Mouse (Mus musculus): ENCODE results near the gene Tfr2.

Gene Tfr2

DNA sequence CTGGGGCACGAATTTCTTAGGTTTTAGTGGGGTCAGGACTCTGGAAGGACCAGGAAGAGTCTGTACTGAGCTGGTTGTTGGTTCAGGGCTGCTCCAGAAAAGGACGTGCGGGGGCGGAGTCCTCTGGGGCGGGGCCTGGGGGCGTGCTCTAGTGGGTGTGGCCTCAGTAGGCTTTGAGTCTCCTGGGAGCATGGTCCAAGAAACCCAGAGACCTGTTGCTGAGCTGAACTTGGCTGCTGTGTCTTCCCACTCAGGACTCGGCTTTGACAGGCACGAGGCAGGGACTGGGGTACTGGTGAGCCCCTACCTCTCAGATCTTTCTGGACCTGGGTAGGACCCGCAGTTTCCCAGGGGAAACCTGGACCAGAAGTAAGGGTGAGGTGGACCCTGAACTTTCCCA, at the start of gene Tfr2:
Tfr2 (plus strand) TSS at position 176 of the 400 bp plus-strand sequence.
- CTCF ChIA-PET = interaction anchor here (0.7 kb wide), 1 partner anchor 83 kb away, joined by 3 read pairs; no protein-coding TSS in a partner anchor

DNA sequence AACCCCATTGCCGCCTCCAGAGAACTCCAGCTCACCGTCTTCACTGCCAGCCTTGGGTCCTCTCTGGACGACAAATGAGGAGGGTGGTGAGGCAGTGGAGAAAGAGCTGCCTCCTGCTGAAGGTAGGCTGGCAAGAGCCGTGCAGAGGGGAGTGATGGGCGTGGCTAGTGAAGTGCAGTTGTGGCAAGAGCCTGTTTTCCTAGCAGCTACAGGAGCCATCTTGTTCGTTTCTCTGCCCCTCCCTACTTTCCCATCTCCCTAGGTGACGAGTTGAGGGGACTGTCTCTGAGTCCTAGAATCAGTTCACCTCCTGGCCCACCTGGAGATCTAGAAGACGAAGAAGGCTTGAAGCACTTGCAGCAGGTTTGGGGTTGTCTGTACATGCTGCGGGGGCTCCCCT, 47.8 kb upstream of the Tfr2 start:
- CTCF ChIA-PET = no interaction called here

DNA sequence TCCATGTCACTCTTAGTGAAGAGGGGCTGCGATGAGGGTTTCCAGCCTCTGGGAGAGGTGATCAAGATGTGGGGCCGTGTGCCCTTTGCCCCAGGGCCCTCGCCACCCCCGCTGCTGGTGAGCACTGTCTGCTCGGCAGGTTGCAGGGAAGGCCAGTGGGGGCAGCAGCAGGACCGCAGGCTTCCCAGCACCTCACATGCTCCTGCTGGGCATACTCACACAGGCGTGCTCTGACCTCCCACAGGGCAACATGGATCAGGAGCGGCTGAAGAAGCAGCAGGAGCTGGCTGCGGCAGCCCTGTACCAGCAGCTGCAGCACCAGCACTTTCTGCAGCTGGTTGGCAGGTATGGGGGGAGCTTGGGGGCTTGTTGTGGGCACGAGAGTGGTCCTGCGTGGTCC, 46.9 kb upstream of the Tfr2 start:
- CTCF ChIA-PET = no interaction called here

DNA sequence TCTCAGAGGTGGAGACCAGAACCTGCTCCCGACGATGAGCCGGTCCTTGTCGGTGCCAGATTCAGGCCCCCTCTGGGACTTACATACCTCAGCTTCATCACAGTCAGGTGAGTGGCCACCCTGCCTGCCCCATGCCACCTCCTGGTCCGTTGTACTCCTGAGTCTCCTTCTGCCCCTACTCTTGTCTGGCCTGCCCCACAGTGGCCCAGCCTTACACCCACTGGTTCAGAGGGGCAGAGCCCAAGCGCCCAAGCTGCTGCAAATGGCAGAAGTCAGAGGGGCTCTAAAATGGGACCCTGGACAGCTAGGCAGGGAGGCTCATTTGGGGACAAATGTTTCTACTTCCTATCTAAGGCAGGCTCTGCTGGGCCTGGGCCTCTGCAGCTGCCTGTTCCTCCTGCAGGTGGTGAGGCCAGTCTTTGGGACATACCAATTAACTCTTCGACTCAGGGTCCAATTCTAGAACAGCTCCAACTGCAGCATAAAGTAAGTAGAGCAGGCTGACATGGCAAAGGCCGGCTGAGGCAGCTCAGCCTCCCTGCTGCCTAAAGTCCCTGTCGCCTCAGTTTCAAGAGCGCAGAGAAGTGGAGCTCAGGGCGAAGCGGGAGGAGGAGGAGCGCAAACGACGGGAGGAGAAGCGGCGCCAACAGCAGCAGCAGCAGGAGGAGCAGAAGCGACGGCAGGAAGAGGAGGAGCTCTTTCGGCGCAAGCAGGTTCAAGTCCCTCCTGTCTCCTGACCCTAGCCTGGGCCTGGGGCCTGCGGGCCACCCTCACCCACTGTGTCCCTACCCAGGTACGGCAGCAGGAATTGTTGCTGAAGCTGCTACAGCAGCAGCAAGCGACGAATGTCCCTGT, 46.0 kb upstream of the Tfr2 start:
- CTCF ChIA-PET = no interaction called here

DNA sequence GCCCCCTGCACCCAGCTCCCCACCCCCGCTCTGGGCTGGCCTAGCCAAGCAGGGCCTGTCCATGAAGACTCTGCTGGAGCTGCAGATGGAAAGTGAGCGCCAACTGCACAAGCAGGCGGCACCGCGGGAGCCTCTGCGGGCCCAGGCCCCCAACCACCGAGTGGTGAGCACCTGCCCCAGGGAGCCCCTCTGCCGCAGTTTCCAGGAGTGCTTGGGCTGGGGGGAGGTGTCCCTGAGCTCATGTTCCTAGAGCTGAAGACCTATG, 45.5 kb upstream of the Tfr2 start:
- CTCF ChIA-PET = no interaction called here

DNA sequence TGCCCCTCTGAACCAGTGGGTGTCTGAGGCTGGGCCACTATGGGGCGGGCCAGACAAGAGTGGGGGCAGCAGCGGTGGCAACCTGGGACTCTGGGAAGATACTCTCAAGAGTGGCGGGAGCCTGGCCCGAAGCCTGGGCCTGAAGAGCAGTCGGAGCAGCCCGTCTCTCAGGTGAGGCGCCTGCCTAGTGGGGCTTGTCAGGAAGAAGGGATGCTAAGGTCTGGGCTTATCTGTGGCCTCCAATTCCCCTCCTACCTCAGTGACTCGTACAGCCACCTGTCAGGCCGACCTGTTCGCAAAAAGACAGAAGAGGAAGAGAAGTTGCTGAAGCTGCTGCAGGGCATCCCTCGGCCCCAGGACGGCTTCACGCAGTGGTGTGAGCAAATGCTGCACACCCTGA, 45.0 kb upstream of the Tfr2 start:
- CTCF ChIA-PET = no interaction called here

DNA sequence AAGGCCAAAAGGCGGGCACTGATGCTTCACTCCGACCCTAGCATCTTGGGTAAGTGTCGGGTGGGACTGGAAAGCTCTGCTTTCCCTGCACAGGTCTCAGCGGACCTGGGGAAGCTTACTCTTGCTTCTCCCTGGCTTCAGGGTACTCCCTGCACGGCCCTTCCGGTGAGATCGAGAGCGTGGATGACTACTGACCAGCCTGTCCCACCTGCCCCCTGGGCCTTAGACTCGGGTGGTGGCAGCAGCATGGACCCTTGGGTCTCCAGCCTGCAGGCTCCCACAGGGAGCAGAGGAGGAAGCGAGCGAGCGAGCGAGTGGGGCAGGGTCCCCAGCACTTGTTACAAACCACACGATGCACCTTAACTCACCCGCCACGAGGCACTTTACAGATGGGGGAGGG, 44.1 kb upstream of the Tfr2 start:
- CTCF ChIA-PET = interaction anchor here (0.6 kb wide), 1 partner anchor 1559 kb away, joined by 5 read pairs; no protein-coding TSS in a partner anchor

DNA sequence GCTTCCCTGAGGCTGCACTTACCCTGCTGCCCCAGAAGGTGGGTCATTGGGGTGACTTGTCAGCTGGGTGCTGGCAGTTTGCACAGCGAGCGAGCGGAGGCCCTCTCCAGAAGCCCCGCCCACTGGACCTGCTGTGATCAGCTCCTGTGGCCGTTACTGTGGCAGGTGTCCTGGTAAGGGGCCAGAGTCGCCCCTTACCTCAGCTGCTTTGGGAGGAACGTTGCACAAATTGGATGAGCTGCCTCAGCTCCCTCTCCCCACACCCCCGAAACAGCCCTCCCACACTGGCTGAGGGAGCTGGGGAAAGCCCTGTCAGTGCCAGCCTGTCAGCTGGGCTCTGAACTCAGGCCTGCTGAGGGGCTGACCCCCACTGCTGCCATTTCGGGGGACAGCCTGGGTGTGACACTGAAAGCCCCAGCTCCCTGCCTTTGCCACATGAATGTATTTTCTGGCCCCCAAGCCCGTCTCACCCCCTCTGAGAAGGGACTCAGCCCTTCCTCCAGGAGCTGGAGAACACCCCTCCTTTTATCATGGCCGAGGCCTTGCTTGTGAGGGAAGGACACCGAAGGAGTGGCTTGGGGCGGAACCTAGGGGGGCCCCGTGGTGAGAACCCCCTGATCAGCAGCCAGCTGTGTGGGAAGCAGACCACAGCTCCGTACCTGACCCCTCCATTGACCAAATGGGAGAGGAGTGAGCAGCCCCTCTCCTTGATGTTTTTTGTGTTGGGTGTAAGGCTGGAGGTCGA, 43.3 kb upstream of the Tfr2 start:
- CTCF ChIA-PET = interaction anchor here (0.6 kb wide), 2 partner anchors 1560 to 1759 kb away, joined by 5 to 10 read pairs; no protein-coding TSS in a partner anchor

DNA sequence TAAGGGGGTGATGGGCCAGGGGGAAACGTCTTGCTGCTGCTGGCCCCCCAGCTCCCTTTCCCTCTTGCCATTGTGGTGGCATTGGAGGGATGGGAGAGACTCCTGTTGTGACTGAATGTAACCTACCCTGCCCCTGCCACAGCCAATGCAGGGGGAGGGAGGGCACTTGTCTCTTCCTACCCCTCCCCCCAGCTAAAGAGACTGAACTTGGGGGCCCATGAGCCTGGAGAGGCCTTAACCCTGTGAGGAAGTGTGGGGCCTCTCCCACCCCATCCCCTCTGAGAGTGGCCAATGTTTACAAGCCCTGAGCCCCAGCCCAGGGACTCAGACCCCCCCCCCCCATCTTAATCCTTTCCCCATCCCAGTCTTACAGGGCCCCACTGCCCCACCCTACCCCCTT, 42.2 kb upstream of the Tfr2 start:
- CTCF ChIA-PET = no interaction called here

DNA sequence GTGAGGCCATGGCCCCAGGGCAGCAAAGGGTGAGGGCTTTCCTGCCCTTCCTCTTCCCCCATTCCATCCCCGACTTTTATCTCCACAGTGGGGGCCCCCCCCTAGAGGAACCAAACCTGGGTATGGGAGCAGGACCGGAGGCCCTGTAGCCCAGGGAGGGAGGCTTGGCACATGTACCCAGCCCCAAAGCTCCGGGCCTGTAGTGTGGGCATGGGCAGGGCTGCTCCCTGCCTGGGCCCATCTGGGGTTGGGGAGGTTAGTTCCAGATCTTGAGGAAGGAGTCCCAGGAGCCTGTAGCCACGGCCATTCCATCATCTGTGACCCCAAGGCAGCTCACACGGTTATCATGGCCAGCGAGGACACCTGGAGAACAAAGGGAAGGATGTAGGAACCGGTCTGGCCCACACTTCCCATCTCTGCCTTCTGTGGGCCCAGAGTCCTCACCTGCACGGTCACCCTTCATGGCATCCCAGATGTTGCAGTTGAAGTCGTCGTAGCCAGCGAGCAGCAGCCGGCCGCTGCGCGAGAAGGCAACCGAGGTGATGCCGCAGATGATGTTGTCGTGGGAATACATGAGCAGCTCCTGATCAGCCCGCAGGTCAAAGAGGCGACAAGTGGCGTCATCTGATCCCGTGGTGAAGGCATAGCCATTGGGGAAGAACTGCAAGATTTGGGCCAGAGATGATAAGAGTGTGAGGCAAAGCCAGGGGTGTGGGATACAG, 41.2 kb upstream of the Tfr2 start:
- CTCF ChIA-PET = interaction anchor here (1.1 kb wide), 1 partner anchor 27 kb away, joined by 3 read pairs; the partner anchor contains the start of gene Pop7

DNA sequence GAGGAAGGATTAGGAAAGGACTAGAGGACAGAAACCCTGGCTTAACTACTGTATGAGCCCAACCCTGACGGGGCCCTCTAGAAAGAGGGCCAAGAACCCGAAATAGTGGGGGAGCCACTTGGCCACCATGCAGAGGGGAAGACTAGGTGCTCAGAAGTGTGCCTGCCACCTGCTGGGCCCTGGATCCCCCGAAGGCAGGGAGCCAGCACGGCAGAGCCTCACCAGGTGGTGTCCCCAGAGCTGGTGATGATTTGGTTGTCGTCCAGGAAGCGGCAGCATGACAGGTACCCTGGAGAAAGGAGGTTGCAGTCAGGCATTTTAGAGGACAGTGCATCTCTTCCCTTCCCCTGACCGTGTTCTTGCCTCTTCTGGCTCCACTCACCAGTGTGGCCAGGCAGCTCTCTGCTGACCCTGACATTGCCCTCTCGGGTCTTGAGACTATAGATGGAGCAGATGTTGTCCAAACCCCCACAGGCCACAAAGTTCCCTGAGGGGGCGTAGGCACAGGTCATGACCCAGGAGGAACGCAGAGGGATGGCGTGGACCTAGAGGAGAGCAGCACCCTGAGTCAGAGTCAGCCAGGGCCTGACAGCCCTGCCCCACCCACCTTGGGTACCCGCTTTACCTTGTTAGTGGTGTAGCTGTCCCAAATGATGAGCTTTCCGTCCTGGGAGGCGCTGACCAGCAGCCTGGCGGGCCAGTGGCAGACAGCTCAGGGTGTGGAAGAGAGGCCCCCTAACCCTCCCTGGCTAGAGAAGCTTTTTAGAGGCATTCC, 40.2 kb upstream of the Tfr2 start:
- CTCF ChIA-PET = interaction anchor here (1.1 kb wide), 1 partner anchor 28 kb away, joined by 3 read pairs; the partner anchor contains the start of gene Pop7

DNA sequence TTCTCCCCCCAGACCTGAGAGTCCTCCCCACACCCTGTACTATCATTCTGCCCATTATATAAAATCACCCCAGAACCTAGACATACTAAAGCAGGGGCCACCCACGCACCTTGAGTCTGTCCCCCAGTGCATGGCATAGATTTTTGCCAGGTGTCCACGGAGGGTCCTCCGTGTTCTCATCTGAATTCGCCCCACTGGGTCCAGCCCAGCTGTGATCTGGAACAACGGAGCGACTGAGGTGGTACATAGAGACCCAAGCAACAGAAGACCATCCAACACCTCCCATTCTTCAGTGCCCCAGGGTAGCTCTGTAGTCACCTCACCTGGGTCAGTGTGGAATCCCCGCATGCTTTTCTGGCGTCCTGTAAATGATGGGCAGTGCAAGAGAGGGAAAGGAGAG, 39.6 kb upstream of the Tfr2 start:
- CTCF ChIA-PET = no interaction called here

DNA sequence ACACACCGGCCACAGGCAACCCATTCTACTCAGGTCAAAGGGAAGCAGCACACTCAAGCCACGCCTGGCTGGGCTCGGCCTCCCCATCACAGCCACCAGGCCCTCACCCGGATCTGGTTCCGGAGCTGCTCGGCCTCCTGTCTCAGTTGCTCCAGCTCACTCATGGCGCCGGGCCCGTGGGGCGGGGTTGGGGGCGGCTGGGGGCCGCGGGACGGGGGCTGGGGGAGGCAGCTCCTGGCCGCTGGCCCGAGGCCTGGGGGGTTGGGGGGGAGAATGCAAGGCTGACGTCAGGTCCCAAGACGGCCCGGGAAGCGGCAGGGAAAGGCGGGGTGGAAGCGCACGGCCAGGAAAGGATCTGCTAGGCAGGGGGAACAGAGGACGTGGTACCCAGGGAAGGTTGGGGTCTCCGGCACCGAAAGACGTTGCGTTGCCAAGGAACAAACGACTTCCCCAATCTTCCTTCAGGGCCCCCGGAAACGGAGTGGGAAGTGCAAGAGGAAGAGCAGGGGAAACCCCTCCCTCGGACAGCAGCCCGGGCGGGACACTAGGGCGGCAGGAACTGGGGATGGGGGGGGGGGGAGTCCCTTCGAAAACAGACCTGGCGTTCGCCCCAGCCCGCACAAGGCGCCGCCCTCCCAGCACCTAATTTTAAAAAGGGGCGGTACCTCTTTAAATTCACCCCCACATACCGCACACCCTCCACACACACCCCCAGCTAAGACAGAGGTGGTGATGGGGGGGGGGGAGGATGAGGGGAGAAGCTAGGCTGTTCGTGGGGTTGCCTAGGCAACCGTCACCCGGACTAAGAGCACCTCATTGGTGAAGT, 38.8 kb upstream of the Tfr2 start:
- CTCF ChIA-PET = interaction anchor here (0.5 to 0.7 kb wide), 2 partner anchors 21 to 29 kb away, joined by 3 to 7 read pairs; no protein-coding TSS in a partner anchor

DNA sequence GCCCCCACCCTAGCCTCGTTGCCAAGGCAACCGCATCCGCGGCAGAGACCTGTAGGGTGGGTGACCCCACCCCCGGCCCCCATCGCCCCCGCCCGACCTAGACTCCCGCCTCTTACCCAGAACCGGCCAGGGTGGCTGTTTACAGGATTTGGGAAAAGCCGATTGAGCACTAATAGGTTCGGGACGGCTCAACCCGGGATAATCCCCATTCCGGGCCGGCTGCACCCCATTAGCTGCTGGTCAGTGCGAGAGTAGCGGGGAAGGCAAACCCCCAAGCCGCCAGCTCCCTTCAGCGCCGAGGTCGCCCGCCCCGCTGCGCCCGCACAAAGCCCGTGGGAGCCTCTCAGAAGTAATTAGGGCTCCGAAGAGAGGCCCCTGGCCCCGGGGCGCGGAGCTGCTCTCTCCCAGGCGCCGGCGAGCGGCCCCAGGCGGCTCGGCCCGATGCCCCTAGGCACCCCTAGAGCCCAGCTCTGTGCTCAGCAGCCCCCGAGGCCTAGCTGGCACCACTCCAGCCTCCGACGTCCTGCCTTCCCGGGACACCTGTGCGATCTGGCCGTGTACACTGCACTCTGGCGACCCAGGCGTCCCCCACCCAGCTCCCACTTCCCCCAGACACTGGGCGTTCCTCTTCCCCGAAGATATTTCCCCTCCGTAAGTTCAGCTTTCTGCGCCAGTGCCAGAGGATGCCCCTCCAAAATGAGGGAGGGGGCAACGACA, 38.1 kb upstream of the Tfr2 start:
- CTCF ChIA-PET = interaction anchor here (0.6 to 0.7 kb wide), 2 partner anchors 30 to 177 kb away, joined by 3 read pairs; no protein-coding TSS in a partner anchor

DNA sequence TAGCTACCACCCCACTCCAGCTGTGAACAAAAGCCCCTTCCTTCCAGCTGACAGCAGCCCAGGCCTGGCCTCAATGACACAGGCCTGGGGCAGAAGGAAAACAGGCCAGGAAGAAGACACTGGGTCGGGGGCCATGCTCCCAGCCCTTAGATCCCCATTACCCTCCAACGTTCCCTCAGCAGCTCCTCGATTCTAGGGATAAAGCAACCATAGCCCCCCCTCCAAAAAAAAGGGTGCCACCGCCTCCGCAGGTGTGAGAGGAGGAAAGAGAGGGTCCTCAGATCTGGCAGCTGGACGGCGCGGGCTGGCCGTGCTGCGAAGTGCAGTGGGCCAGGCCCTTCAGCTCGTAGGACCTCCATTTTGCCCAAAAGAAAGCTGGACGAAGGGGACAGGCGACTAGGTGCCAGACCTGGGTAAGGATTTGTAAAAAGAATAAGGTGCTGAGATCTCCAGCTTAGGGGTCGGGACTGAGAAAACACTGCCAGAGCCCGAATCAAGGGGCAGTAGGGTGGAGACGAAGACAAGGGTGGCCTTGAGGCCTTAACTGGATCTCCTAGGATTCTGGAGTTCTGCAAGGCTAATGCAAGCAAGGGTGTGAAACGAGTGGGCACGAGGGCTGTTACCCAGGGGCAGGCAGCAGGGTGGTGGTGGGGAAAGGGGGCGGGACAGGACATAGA, 37.4 kb upstream of the Tfr2 start:
- CTCF ChIA-PET = interaction anchor here (0.6 kb wide), 1 partner anchor 178 kb away, joined by 3 read pairs; no protein-coding TSS in a partner anchor

DNA sequence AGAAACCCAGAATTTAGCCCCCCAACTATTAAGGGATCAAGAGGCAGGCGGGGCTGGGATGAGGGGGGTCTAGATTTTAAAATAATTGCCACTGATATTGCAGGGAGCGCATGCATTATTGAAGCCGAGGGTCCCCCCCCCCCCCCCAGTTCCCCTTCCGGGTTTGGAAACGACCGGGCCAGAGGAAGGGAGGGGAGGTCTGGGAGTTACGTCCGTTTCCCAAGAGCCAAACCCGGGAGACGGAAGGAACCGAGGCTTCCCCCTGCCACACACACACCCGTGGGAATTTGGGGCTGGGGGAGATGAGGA, 36.9 kb upstream of the Tfr2 start:
- CTCF ChIA-PET = no interaction called here

DNA sequence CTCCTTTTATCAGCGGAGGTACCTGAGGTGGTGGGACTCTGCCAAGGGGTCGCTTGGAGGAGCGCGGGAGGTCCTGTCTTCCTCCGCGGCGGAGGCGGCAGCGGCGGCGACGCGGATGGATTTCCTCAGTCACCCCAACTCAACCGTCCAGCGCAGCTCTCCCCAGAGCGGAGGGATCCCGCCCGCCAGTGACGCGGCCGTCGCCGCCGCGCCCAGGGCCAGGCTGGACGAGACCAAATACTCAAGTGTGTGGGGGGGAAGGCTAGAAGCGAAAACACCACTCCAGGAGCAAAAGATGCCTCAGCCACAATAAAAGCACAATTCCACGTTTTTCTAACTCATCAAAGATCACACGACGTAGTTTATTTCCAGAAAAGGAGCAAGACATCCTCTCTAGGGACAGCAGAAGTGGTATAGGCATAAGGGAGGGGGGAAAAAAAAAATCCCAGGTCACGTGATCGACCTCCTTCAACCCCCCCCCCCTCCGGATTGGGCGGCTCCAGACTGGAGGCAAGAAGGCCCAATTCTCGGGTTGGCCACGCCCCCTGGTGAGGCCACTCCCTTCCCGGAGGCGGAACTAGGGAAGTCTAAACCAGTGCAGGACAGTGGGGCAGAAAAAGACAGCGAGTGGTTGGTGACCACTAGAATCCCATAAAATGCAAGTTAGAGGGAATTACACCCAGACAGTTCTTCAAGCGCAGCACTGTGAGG, 36.4 kb upstream of the Tfr2 start, which contains the start of the genes Epo and Gnb2:
Epo (minus strand) TSS at position 126 of the 711 bp plus-strand sequence.
Gnb2 (minus strand) TSS at position 394 of the 711 bp plus-strand sequence.
- CTCF ChIA-PET = no interaction called here

DNA sequence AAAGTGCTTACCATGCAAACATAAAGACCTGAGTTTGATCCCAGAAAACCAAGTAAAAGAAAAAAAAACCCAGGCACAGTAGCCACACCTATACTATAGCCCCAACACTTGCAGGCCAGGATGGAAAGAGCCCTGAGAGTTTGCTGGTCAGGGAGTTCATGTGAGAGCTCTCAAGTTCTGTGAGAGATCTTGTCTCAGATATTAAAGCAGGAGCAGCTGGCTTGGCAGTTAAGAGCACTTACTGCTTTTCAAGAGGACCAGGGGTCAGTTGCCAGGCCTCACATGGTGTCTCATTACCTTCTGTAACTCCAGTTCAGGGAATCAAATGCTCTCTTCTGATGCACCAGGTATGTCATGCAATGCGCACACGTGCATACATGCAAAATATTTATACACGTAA, 34.9 kb upstream of the Tfr2 start:
- CTCF ChIA-PET = no interaction called here

DNA sequence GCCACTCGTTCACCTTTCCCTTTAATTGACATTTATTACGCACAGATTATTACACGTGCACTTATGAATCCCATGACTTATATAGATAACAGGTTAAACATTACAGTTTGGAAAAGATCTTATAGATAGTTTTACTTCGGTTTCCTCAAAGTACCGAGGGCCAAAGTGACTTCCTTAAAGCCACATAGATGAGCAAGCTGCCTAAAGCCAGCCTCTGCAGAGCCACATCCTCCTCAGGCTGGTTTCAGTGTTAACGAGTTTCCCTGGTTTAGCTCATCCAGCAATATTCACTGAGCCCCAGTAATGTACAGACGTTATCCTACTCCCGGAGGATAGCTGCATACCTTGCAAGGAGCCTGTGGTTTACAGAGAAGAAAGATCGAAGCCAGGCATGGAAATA, 34.3 kb upstream of the Tfr2 start:
- CTCF ChIA-PET = no interaction called here

All from spleen, embryonic (tissue).